Mouse (Mus musculus) intestine, embryonic 15.5 days (tissue): Measurements from ENCODE around the gene Togaram2. TPM values are rescaled to one million over a fixed set of nuclear protein-coding genes. Genes with fewer than 3 reads are reported as not detected.
A peak's percentile ranks its signal among the peaks of the same experiment; 100 is the strongest.

Source experiments
- ATAC-seq: fragments of 200-750 bp; cut with Nextera tagmentation; 2 replicates; pipeline ENCODE4 v1.8.0; 2017; ENCODE audit warnings: moderate TSS enrichment, moderate library complexity
- H3K27ac ChIP-seq: fragments of 300-500 bp; sonication (generic); 2 replicates; pipeline ENCODE4 v1.5.1; 2015; ENCODE audit warnings: mild to moderate bottlenecking, inconsistent platforms
- H3K27me3 ChIP-seq: fragments of 300-500 bp; sonication (generic); replicated peaks from 2 replicates; pipeline ENCODE4 v1.6.1; 2015; ENCODE audit warnings: inconsistent platforms
- H3K36me3 ChIP-seq: fragments of 300-500 bp; sonication (generic); 2 replicates; pipeline ENCODE4 v1.6.1; 2015; ENCODE audit warnings: inconsistent platforms
- H3K4me1 ChIP-seq: fragments of 300-500 bp; sonication (generic); replicated peaks from 2 replicates; pipeline ENCODE4 v1.6.1; 2015; ENCODE audit warnings: inconsistent platforms
- H3K4me2 ChIP-seq: fragments of 300-500 bp; sonication (generic); replicated peaks from 2 replicates; pipeline ENCODE4 v1.6.1; 2015; ENCODE audit warnings: mild to moderate bottlenecking, inconsistent platforms
- H3K4me3 ChIP-seq: fragments of 300-500 bp; sonication (generic); replicated peaks from 2 replicates; pipeline ENCODE4 v1.5.1; 2015; ENCODE audit warnings: inconsistent platforms
- H3K9ac ChIP-seq: fragments of 300-500 bp; sonication (generic); 2 replicates; pipeline ENCODE4 v1.6.1; 2015; ENCODE audit warnings: inconsistent platforms
- H3K9me3 ChIP-seq: fragments of 300-500 bp; sonication (generic); 2 replicates; pipeline ENCODE4 v1.6.1; 2016; ENCODE audit warnings: inconsistent platforms
- WGBS: fragments of 180-500 bp; shearing (Covaris S2); methylation state at CpG from one replicate; pipeline ENCODE4 v1.1.7; 2015; 5-methylcytosine and 5-hydroxymethylcytosine counted together
- polyA plus RNA-seq: library from polyadenylated mRNA; unstranded; fragments of >200 nt; fragmentation: Nextera tagmentation; extraction: Ambion mirVana; gene quantifications from 2 replicates; pipeline ENCODE4 v1.2.1, GENCODE M21; 2015

Gene Togaram2
- polyA plus RNA-seq, 1 experiment from 2014 or later = 0.44 TPM

- no peak overlapping the region for H3K9ac ChIP-seq
- ATAC-seq = 0 out of 2 replicates have a peak, but pooled peaks have one; percentile 43
- no peaks in the 10 kb centered on the region for H3K4me1 ChIP-seq
- H3K4me2 ChIP-seq = no peak overlapping the region
- no peaks in the 10 kb centered on the region for H3K9me3 ChIP-seq
- H3K27me3 ChIP-seq = no peaks in the 10 kb centered on the region
- no peaks in the 10 kb centered on the region for H3K36me3 ChIP-seq
- H3K27ac ChIP-seq = no peak overlapping the region
- H3K4me3 ChIP-seq = no peak overlapping the region
- 73% methylated on average over 14 of the region's 14 CpGs for WGBS
These were observed 32.8 kb downstream of the Togaram2 start for GRCm38 (mm10) chr17:71705550-71706480.

GRCm38 (mm10) chr17:71707715-71708114 lies 34.7 kb downstream of the Togaram2 start:
- Histone ChIP-seq H3K4me1 (no peaks in the 10 kb centered on the region), H3K9me3 (no peaks in the 10 kb centered on the region), H3K27ac (no peak overlapping the region), H3K36me3 (no peaks in the 10 kb centered on the region), H3K27me3 (no peaks in the 10 kb centered on the region), H3K4me2 (no peak overlapping the region), H3K9ac (no peak overlapping the region), H3K4me3 (no peak overlapping the region)
- ATAC-seq = no peak
- 57% methylated on average over 4 of the region's 4 CpGs for WGBS

DNA sequence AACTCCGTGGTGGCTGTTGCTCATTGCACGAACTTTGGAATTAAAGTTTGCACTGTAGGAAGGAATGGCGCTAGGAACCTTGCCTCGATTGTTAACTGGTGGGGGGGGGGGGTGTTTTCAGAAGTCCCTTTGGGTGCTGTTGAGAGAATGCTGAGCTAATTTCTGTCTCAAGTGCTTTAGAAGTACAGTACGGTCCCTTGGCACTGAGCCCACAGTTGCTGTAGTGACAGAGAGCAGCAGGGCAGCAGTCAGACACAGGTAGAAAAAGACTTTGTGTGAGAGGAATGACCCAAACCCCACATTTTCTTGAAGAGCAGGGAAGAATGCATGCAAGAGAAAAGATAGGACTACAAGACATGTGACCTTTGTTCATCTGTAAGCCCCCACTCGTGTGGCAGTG lies 39.2 kb downstream of the Togaram2 start:
- Histone ChIP-seq H3K4me1 (no peaks in the 10 kb centered on the region), H3K36me3 (no peaks in the 10 kb centered on the region), H3K27ac (no peak overlapping the region), H3K9me3 (no peaks in the 10 kb centered on the region), H3K4me3 (no peak overlapping the region), H3K27me3 (no peaks in the 10 kb centered on the region), H3K9ac (no peak overlapping the region), H3K4me2 (no peak overlapping the region)
- 70% methylated on average over 6 of the region's 6 CpGs for WGBS
- ATAC-seq = no peak

- Histone ChIP-seq H3K9ac (no peak overlapping the region), H3K4me3 (no peak overlapping the region)
- 78% methylated on average over 3 of the region's 3 CpGs for WGBS
These were observed 42.0 kb downstream of the Togaram2 start for GRCm38 (mm10) chr17:71715034-71715433.

DNA sequence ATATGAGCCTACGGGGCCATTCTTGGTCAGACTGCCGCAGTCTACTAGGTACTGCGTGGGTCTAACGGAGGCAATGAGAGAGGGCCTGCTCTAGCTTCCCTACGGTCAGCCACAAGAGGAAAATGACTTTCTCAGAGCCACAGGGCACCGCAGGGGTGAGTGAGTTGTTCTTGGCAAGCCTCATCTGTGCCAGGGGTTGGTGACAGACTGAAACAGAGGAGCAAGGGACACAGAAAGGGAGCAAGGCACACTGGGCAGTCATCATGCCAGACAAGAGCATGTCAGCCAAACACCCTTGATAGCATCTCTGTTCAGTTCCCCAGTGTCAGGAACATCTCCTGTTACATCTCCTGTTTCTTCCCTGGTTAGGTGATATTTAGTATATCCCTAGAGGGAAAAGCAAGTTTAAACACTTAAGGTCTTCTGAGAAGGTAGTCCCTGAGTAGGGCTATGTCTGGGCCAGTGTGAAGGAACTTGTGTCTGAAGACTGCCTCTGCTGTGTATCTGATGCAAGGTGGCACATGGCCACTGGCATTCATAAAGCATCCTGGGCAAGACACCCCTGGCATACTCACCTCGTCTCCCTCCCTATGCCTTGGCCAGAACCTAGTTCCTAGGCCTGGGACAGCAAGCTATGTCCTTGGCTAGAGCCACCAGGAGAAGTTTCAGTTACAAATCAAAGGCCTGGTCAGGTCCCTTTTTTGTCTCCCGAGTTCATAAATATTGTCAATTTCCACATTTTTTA lies 45.0 kb downstream of the Togaram2 start:
- 83% methylated on average over 8 of the region's 8 CpGs for WGBS
- Histone ChIP-seq H3K27ac (no peak overlapping the region), H3K36me3 (no peaks in the 10 kb centered on the region), H3K4me3 (no peak overlapping the region), H3K9me3 (no peaks in the 10 kb centered on the region), H3K9ac (no peak overlapping the region), H3K4me2 (no peak overlapping the region), H3K27me3 (no peaks in the 10 kb centered on the region), H3K4me1 (no peaks in the 10 kb centered on the region)
- ATAC-seq = no peak

More at GRCm38 (mm10) chr17:71715034-71715433, 42.0 kb downstream of the Togaram2 start:
- Histone ChIP-seq H3K36me3 (no peaks in the 10 kb centered on the region), H3K4me1 (no peaks in the 10 kb centered on the region), H3K27me3 (no peaks in the 10 kb centered on the region), H3K9me3 (no peaks in the 10 kb centered on the region), H3K27ac (no peak overlapping the region), H3K4me2 (no peak overlapping the region)
- no peak for ATAC-seq

- Histone ChIP-seq H3K4me1 (no peaks in the 10 kb centered on the region), H3K36me3 (no peaks in the 10 kb centered on the region), H3K4me3 (no peak overlapping the region), H3K9ac (no peak overlapping the region), H3K4me2 (no peak overlapping the region), H3K27ac (no peak overlapping the region), H3K9me3 (no peaks in the 10 kb centered on the region), H3K27me3 (no peaks in the 10 kb centered on the region)
- ATAC-seq = no peak
These were observed 47.4 kb downstream of the Togaram2 start for GRCm38 (mm10) chr17:71720434-71720833.

- 58% methylated on average over 3 of the region's 3 CpGs for WGBS
- H3K4me1 ChIP-seq = no peaks in the 10 kb centered on the region
These were observed 48.0 kb downstream of the Togaram2 start for GRCm38 (mm10) chr17:71721019-71721418.

GRCm38 (mm10) chr17:71730655-71731054 lies 57.6 kb downstream of the Togaram2 start:
- Histone ChIP-seq H3K9me3 (no peaks in the 10 kb centered on the region), H3K36me3 (no peaks in the 10 kb centered on the region), H3K4me2 (no peak overlapping the region), H3K4me1 (no peaks in the 10 kb centered on the region), H3K9ac (no peak overlapping the region), H3K27ac (no peak overlapping the region), H3K27me3 (no peaks in the 10 kb centered on the region), H3K4me3 (no peak overlapping the region)
- WGBS = 42% methylated on average over 2 of the region's 2 CpGs
- no peak for ATAC-seq

More at GRCm38 (mm10) chr17:71721019-71721418, 48.0 kb downstream of the Togaram2 start:
- Histone ChIP-seq H3K9me3 (no peaks in the 10 kb centered on the region), H3K4me3 (no peak overlapping the region), H3K27me3 (no peaks in the 10 kb centered on the region), H3K9ac (no peak overlapping the region), H3K36me3 (no peaks in the 10 kb centered on the region), H3K27ac (no peak overlapping the region), H3K4me2 (no peak overlapping the region)
- ATAC-seq = no peak

- Histone ChIP-seq H3K9me3 (no peaks in the 10 kb centered on the region), H3K27me3 (no peaks in the 10 kb centered on the region), H3K4me3 (no peak overlapping the region), H3K27ac (no peak overlapping the region), H3K4me1 (no peaks in the 10 kb centered on the region), H3K9ac (no peak overlapping the region), H3K4me2 (no peak overlapping the region), H3K36me3 (no peaks in the 10 kb centered on the region)
- 46% methylated on average over 3 of the region's 3 CpGs for WGBS
- no peak for ATAC-seq
These were observed 63.4 kb downstream of the Togaram2 start for GRCm38 (mm10) chr17:71736442-71736841.

DNA sequence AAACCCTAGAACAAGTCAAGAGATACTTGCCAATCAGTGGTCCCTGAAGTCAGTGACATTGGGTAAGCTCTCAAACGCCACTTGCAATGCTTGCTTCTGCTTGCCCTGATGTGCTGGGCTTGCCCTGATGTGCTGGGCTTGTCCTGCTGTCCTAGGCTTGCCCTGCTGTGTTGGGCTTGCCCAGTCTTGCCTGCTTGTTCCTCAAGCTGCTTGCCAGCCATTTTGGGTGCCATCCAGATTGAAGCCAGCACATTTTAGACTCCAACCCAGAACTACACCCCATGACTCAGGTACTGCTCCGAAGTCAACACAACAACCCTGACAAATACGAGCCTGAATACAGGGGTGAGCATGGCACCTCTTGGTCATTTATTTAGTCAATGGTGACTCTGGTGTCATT lies 69.1 kb downstream of the Togaram2 start:
- no peaks in the 10 kb centered on the region for H3K27me3 ChIP-seq
- 0 out of 2 replicates have a peak, but pooled peaks cover 2% of the 10 kb centered on the region for H3K4me1 ChIP-seq
- no peak overlapping the region for H3K9ac ChIP-seq
- H3K4me2 ChIP-seq = no peak overlapping the region
- H3K4me3 ChIP-seq = no peak overlapping the region
- 80% methylated on average over 3 of the region's 3 CpGs for WGBS
- no peak overlapping the region for H3K27ac ChIP-seq
- H3K9me3 ChIP-seq = no peaks in the 10 kb centered on the region
- ATAC-seq = no peak
- H3K36me3 ChIP-seq = no peaks in the 10 kb centered on the region

DNA sequence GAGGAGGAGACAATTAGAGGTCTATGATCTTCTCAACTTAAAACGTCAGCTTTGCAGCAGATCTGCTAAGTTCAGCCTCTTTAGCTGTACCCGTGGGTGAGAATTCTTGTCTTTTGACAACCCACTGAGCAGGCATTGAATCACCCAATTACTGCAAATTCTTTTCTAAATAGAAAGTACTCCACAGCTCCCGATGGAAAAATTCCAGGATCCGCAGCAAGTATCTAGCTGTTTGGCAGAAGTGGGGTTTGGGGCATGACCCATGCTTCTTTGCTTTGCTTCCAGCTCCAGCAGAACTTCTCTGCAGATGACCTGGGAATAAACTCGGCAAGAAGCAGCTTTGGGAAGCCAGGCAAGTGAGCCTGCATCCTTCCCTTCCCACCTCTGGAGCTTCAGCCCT lies 69.9 kb downstream of the Togaram2 start:
- Histone ChIP-seq H3K9ac (no peak overlapping the region), H3K27ac (no peak overlapping the region), H3K27me3 (no peaks in the 10 kb centered on the region; the same call in 1 of the 2 replicates), H3K4me1 (0 out of 2 replicates have a peak, but pooled peaks cover 2% of the 10 kb centered on the region), H3K9me3 (no peaks in the 10 kb centered on the region), H3K4me3 (no peak overlapping the region), H3K4me2 (no peak overlapping the region), H3K36me3 (no peaks in the 10 kb centered on the region)
- 36% methylated on average over 5 of the region's 5 CpGs for WGBS
- ATAC-seq = no peak

GRCm38 (mm10) chr17:71746114-71746513 lies 73.1 kb downstream of the Togaram2 start:
- H3K9ac ChIP-seq = no peak overlapping the region
- ATAC-seq = no peak
- H3K4me3 ChIP-seq = no peak overlapping the region
- H3K27ac ChIP-seq = no peak overlapping the region
- H3K4me2 ChIP-seq = no peak overlapping the region
- 73% methylated on average over 9 of the region's 9 CpGs for WGBS
- 0 out of 2 replicates have a peak, but pooled peaks cover 2% of the 10 kb centered on the region for H3K4me1 ChIP-seq
- no peaks in the 10 kb centered on the region for H3K9me3 ChIP-seq
- H3K27me3 ChIP-seq = no peaks in the 10 kb centered on the region; the same call in 1 of the 2 replicates
- H3K36me3 ChIP-seq = no peaks in the 10 kb centered on the region
